Mouse (Mus musculus) kidney, postnatal 14 days (tissue): ENCODE data around the gene Apoa2.
"Not testable (repeated sequence)": the region's sequence is repeated elsewhere in the genome, so short reads cannot be mapped to it uniquely, and the experiment has no call there.

Source experiments
- DNase-seq: peaks from one replicate; pipeline ENCODE4 v3.0.0; 2022; ENCODE audit warnings: mixed read lengths

Apoa2 gene

DNA sequence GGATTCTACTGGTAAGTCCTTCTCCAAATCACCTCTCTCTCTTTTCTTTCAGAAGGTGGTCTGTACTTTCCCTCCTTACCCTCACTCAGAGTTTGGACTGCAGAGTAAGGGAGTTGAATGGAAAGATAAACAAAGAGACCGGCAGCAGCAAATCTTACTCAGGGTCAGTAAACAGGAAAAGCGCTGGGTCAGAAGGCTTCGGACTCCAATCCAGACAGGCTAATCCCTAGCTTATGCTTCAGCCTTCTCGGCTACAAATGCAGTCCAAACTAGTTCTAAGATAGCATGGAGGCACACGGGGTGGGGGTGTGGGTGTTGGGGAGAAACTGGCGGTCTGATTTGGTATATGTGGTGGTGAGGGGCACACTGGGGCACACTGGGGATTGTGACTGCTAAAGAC lies 12.6 kb downstream of the Apoa2 start:
- peak; percentile 44 for DNase-seq

DNA sequence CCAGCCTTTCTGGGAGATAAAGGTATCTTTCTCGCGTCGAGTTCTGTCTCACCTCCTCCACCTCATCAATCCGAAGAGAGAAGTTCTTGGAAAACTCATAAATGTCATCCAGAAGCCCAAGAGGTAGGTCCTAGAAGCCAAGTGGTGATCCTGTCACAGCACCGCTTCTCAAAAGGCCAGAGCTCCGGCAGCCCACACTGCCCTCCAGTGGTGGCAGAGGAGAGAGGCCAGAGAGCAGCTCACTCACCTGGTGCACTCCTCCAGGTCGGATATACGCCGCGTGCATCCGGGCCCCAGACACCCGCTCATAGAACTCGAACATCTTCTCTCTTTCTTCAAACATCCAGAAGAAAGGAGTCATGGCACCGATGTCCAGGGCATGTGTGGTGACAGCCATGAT lies 13.6 kb downstream of the Apoa2 start:
- DNase-seq: peak; percentile 73

DNA sequence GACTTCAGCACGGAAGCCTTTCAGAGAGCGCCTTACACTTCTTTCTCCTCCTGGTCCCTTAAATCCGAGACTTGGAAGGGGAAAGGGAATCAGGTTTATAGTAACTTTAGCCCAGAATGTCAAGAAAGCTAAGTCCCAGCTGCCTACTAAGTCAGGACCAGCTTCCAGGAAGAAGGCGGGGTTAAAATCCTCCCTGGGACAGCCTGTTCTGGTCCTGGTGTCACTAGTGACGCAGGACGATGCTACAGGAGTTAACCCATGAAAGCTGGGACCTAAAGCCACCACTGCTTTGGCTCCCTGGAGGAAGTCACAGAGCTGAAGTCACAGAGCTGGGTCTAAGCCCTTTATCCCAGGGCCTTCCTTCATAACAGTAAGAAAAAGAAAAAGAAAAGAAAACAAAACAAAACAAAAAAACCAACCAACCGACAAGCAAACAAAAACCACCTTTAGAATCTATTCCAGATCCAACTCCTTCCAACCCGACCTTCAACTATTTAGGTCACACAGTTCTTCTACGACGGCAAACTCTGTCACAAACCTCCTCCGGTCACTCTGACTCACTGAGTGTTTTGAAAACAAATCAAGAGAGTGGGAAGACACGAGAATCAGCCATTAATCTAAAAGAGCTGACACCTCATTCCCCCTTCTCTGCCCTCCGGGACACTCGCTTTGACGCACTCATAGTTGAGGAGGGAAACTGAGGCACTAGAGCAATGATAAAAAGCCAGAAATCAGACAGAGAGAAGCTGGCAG lies 15.3 kb downstream of the Apoa2 start:
- DNase-seq: peak; percentile 82

DNA sequence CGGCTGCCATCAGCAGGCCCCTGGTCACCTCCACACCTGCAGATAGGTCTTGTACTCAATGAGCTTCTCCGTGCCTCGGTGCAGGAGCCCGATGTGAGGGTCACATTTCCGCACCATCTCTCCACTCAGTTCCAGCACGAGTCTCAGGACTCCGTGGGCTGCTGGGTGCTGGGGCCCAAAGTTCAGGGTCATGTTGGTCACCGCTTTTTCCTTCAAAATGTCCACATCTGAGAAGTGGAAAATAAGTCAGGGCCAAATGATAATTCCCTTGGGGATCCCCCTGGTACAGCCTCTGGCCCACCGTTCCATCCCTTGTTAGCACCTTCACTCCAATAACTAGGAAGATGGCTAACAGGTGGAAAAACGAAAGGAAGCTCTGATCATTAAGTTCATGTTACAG lies 16.1 kb downstream of the Apoa2 start:
- DNase-seq: no peak

DNA sequence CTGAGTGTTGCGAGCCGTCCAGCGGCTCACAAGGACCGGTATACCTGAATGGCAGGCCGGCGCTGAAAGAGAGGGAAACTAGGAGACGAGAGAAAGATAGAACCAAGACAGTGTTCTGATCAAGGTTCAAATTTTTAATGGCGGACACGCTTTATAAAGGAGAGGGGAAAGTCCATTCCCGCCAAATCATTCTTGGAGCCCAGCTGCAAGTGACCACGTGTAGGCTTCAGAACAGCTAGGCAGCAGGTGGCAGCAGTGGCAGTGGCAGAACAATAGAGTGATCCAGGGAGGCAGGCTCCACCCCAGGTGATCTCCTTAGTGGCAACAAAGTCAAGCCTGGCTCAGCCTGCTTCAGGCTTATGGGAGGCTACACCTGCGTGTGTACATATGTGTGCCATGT lies 17.1 kb downstream of the Apoa2 start:
- not testable (repeated sequence) for DNase-seq

DNA sequence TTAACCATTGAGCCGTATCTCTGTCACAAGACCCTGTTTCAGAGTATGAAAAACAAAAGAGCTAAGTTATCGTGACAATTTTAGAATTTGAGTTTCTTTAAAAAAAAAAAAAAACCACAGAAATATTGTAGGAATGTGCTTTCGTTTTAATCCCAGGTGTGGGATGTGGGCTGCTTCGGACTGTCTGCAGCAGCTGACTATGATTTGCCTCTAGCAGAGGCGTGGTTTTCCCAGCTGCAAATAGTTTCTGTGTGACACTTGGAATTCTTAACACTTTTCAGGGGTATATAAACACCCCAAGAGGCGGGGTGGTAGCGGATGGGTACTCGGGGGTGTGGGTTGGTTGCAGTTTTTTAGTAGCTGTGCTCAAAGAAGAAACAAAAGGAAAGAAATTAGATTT lies 20.5 kb downstream of the Apoa2 start:
- no peak for DNase-seq

DNA sequence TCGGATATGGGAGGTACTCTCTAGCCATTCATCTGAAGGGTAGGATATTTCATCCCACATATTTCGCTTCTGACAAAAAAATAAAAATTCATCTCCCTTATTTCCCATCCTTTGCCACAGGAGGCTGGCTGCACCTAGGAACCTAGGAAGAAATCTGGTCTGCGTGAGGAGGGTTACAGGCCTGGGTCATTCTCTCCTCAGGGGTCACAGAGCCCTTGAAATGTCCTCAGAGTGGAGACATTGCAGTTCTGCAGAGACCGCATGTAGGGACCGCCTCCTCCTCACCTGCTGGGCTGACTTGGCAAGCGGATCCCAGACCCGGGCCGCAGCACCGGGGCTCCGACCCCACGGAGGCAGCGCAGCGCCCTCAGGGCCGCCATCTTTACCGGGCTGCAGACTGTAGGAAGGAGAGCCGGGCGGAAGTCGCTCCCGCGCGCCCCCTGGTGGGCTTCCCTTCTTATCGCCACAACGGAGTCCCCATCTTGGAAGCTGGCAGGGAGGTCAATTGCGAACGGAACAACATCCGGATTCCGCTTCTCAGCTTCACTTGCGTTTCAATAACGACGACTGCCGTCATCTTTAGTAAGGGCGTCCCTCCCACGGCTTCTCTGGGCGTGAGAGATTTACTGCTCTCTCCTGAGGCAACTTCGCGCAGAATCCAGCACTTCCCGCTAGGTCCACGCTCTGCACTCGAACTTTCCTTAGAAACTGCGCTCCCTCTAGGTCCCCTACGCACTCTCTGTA lies 22.0 kb downstream of the Apoa2 start:
- peak; percentile 98 for DNase-seq

DNA sequence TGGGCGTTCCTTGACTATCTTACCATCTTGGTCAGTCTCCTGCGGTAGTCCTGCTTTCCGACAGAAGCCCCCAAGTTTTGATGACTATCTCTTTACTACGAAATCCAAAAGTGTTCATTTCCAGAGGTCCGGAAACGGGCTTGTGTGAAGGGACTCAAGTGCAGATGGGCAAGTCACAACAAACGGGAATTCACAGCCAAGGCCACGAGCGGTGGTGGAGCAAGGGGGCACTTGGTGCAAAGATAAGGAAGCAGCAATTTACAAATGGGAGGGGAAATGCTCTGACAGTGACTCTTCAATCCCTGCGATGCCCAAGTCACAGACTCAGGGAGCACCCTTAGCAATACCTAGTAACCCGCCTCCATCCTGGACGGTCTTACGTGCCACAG lies 22.6 kb downstream of the Apoa2 start:
- DNase-seq: no peak

DNA sequence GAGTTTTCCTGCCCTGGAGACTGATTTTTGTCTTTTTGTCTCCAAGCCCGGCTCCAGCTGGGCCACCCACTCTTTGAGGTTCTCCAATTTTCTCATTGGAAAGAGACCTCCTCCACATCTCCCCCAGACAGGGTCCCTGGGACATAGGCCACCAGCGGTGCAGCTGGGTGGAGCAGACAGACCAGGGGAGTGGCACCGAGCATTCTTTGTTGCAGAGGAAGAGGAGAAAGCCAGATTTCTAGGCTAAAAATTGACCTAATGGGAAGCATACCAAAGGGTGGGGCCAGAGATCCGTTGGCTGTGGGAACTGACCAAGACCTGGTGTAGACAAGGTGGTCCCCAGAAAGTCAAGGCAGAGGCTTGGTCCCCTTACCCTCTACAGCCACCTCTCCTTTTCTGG lies 23.1 kb downstream of the Apoa2 start:
- no peak for DNase-seq

DNA sequence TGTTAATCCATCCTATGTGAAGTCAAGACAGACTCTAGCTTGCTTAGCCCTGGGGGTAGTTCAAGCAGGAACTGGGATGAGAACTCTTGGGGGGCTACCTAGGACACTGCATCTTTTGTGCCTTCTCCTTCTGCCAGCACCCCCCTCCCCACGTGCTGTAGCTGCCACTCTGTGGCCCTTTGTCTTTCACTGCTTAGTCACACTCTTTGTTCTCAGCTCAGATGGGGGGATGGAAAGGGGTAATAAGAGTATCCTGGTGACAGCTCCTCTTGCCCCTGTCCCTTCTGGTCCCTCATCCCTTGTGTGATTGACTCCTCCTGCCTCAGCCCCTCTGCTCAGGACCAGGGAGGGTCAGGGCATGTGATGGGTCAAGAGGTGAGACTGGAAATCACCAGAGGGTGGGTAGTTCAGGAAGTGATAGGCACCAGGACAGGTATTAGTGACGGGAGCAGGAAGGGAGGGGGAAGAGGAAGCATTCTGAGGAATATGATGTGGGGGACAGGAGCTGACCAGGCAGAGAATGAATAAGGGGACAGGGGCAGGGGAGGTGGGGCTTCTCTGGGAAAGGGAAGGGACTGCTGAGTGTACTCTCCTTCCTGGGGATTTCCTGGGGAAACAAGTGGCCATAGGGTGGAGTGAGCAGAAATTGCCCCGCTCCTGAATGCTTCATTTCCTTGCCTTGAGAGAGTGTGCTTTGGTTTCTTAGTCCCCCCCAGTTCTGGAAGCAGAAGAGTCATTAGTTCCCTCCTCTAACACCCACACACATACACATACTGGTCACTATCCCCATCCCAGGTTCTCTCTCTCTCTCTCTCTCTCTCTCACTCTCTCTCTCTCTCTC lies 23.8 kb downstream of the Apoa2 start:
- peak; percentile 45 for DNase-seq

DNA sequence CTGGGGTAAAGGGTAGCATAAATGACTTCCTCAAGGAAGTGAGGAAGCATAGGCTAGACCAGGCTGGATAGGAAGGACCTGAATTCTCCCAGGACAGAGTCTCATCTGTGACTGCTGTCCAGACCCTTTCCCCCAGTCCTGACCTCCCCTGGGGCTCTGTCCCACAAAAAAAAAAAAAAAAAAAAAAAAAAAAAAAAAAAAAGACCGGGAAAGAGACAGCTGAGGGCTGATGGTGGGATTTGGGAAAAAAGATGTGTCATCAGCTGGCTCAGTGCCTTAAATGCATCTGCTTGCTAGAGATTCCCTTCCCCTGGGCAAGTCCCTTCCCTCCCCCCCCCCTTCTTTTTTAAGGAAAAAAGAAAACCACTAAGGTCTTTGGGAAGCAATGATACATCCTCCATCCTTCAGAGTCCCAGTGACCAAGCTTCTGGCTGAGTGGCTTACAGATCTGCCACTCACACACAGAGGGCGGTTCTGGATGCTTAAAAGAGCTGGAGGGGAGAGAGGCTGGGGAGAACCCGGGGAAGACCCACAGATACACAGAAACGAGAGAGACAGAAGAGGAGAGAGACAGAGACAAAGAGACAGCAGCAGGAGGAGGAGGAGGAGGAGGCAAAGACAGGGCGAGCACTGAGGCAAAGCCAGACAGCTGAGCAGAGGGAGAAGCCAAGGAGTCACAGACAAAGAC lies 25.2 kb downstream of the Apoa2 start, which contains the start of gene Adamts4:
Adamts4 (plus strand) TSS at position 509 of the 688 bp plus-strand sequence.
- DNase-seq: peak; percentile 75

DNA sequence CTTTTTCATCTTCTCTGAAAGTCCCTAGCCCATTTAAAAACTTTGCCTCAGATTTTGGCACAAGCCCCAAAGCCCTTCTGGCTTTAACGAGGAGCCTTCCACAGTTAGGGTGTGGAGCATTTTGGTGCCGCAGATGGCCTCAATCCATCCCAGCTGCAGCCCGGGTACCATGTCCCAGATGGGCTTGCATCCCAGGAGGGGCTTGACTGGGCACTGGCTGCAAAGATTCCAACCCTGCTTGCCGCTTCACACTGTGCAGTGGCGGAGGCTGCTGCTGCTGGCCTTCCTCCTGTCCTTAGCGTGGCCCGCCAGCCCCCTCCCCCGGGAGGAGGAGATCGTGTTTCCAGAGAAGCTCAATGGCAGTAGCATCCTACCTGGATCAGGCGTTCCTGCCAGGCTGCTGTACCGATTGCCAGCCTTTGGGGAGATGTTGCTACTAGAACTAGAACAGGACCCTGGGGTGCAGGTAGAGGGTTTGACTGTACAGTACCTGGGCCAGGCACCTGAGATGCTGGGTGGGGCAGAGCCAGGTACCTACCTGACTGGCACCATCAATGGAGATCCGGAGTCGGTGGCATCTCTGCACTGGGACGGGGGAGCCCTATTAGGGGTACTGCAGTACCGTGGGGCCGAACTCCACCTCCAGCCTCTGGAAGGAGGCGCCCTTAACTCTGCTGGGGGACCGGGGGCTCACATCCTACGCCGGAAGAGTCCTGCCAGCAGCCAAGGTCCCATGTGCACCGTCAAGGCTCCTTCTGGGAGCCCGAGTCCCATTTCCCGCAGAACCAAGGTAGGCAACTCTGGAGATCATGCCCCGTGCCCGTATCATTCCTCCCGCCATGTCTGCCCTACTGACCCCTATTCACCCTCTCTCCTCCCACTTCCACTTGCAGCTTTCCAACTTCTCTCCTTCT lies 26.1 kb downstream of the Apoa2 start, which contains the start of gene Ndufs2:
Ndufs2 (minus strand) TSS at position 709 of the 914 bp plus-strand sequence.
- no peak for DNase-seq

DNA sequence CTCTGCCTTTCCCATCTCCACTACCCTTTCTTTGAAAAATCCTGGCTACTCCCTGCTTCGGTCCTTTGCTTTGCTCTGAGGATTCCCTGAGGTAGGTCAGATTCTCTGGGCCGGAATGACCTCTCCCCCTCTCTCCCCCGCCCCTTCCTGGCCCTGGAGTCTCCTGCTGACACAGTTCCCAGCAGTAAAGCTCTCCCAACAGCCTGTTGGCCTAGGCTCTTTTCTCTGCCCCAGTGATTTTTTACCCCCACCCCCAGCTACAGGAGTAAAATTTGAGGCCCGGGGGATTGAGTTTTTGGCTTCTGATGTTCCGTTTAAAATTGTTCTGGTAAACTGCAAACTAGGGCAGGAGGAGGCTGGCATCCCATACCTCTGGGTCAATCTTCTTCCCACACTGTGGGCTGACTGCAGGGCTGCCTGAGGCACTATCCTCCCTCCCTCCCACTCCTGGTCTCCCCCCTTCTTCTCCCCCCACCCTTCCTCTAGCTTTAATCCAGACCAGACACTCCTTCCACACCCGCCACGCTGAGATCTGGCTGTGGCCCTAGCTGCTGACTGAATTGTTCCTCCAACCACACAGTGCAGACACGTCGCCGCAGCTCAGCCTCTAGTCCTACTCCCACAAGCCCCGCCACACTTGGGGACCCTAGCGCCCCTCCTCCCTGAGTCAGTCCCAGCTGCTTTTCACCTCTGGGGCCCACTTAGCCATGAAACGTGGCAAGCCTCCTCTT lies 26.9 kb downstream of the Apoa2 start:
- DNase-seq: peak; percentile 63

DNA sequence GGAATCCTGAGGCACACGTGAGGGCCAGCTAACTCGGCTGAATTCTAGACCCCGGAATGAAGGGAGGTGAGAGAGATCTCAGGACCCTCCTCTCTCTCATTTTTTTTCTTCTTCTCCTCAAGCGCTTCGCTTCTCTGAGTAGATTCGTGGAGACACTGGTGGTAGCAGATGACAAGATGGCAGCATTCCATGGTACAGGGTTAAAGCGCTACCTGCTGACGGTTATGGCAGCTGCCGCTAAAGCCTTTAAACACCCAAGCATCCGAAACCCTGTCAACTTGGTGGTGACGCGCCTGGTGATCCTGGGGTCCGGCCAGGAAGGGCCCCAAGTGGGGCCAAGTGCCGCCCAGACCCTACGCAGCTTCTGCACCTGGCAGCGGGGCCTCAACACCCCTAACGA lies 27.6 kb downstream of the Apoa2 start:
- no peak for DNase-seq

DNA sequence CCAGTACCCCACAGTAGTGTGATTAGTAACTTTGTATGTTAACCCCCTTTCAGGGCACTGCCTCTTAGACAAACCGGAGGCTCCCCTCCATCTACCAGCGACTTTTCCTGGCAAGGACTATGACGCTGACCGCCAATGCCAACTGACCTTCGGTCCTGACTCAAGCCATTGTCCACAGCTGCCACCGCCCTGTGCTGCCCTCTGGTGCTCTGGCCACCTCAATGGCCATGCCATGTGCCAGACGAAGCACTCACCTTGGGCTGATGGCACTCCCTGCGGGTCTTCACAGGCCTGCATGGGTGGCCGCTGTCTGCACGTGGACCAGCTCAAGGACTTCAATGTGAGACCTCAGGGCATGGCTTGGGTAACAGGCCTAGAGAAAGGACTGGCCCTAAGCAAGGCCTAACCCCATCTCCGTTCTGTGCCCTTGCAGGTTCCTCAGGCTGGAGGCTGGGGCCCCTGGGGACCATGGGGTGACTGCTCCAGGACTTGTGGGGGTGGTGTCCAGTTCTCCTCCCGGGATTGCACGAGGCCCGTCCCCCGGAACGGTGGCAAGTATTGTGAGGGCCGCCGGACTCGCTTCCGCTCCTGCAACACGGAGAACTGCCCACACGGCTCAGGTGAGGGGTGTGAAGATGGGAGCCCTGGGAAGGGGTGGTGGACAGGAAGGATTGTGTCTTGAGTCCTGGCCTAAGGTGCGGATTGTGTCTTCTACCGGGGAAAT lies 31.4 kb downstream of the Apoa2 start:
- DNase-seq: peak; percentile 58

DNA sequence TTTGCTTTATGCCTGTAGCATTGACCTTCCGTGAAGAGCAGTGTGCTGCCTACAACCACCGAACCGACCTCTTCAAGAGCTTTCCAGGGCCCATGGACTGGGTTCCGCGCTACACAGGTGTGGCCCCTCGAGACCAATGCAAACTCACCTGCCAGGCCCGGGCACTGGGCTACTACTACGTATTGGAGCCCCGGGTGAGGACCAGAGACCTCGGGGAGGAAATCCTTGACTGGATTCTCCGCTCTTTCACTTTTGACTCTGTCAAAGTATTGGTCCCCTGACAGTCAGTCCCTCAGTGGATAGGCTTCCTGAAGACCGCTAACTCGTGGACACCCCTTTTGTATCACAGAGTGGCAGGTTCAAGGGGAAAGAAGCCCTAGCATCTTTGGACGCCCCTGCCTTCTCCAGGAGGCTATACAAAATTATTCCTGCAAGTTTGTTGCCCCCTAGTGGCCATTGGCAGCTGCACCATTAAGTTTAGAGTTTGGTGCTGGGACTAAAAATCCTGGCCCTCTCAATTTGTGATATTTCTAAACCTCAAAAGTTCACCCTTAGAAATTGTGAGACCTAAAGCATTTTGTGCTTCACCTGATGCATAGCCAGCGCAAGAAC lies 32.2 kb downstream of the Apoa2 start:
- peak; percentile 76 for DNase-seq

DNA sequence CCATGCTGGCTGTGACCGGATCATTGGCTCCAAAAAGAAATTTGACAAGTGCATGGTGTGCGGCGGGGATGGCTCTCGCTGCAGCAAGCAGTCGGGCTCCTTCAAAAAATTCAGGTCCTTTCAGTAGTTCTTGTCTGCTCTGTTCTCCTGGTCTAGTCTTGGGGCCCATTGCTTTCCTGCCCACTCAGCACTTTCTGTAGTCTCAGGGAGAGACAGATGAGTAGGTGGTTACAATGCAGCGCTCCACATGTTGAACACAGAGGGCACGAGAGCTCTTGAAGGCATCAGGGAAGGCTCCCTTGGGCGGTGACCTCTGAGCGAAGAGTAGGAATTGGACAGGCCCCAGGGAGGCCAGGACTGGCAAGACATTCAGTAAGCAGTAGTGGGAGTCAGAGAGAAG lies 32.9 kb downstream of the Apoa2 start:
- DNase-seq: no peak

DNA sequence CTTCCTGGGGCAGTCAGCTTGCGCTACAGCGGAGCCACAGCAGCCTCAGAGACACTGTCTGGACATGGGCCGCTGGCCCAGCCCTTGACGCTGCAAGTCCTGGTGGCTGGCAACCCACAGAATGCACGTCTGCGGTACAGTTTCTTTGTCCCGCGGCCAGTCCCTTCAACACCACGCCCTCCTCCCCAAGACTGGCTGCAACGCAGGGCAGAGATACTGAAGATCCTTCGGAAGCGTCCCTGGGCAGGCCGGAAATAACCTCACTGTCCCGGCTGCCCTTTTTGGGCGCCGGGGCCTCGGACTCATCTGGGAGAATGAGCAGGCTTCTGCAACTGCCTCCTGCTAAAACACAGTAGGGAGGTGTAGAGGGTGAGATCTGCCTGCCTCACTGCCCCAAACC lies 34.1 kb downstream of the Apoa2 start:
- no peak for DNase-seq

DNA sequence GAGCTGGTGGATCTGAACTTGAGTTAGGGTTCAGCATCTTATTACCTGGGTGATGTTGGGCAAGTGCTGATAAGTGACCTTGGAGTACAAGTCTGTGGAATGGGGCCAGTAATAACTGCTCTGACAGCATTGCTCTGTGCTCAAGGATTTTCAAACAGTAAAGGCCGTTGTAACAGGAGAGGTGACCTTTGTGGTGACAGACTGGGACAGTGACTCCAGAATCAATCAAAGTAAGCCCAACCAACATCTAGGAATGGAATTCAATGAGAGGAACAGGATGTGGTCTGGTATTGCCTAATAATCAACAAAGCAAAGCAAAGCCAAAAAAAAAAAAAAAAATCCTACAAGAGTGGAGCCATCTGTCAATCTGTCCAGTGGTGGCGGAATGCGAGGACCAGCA lies 35.5 kb downstream of the Apoa2 start:
- DNase-seq: no peak
